Mouse (Mus musculus): ENCODE measurements around the gene Gm10638.

DNA sequence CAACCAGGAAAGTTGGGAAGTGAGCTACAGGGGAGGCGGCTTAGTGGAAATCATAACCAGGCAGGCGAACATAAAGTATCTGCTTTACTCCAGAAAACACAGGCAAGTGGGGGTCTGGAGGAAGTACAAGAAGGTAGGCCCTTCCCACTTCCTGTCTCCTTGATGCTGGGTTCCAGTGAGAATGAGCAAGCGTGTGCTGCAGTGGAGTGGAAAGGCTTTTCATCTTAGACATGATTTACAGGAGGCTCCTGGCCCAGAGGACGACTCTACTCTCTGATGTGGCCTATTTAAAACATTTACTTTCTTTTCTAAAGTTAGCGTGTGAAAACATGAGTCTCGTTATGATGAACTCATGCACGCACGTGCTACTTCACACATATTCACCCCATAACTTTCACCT lies 33.7 kb downstream of the Gm10638 start:
- no peak for TF ChIP-seq BHLHE40 (IDR thresholded peaks at IDR 0.05; ENCODE audit: borderline replicate concordance, low read depth, low read length)
- no peak for TF ChIP-seq UBTF (IDR thresholded peaks at IDR 0.05; ENCODE audit: borderline replicate concordance, insufficient read depth, low read depth, low read length)
- no peak for TF ChIP-seq SMC3 (IDR thresholded peaks at IDR 0.05; ENCODE audit: low read depth, low read length)
- TF ChIP-seq CTCF (IDR thresholded peaks at IDR 0.05 in 2 of 3, conservative IDR thresholded peaks at IDR 0.05 in 1 of 3; ENCODE audit: control insufficient read depth in 1 of 3, insufficient read depth in 1 of 3, low read depth in 2 of 3, low read length in 3 of 3, poor library complexity in 1 of 3, severe bottlenecking in 1 of 3): no peak
- no peak for TF ChIP-seq POLR2A (IDR thresholded peaks at IDR 0.05; ENCODE audit: control insufficient read depth in 1 of 2, insufficient read depth in 1 of 2, low read depth in 1 of 2, low read length in 2 of 2, poor library complexity in 1 of 2)
- TF ChIP-seq POLR2AphosphoS5 (IDR thresholded peaks at IDR 0.05; ENCODE audit: borderline replicate concordance, low read depth, low read length): no peak
- no peak for TF ChIP-seq ZC3H11A (IDR thresholded peaks at IDR 0.05; ENCODE audit: low read depth, low read length)
